In the genomic region with DNA sequence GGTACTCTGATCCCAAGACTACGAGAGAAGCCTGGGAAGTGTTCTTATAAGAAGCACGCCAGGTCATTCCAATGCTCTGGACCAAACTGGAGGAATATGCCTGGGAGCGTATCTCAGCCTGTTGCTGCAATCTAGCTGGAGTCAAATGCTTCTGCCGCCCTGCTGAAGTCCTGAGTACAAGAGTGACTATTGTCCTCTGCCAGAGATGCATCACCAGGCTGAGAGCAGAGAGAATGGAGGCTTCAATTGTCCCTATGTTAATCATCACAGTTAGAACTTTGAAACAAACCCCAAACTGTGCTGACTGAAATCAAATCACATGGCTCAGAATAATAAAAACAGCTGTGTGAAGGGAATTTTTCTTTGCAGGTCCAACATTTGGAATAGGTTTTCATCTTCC, we compare ENCODE assay signal across 24 mouse cellular contexts. TPM values are rescaled to one million over a fixed set of nuclear protein-coding genes. Genes with fewer than 3 reads are reported as not detected.
DNase-seq lines count a peak whose midpoint lies in the region; ATAC-seq and TF ChIP-seq lines count a peak whose summit lies in the region.
"Had no signal": no experiment of that assay in that cellular context is flagged by ENCODE, and none has a peak within 500 bp of the region (broad histone marks: within the 10 kb centered on the region; RNA-seq: fewer than 3 reads in every experiment).

No protein-coding gene starts in this region.

- no peak overlapping the region for H3K9ac ChIP-seq in kidney, embryonic 15.5 days
- H3K9ac ChIP-seq: forebrain, postnatal 0 days; limb, embryonic 13.5 days; liver, embryonic 12.5 days; midbrain, embryonic 13.5 days had no signal

- H3K4me2 ChIP-seq in kidney, embryonic 15.5 days, result no peak overlapping the region
- H3K4me2 ChIP-seq: heart, embryonic 11.5 days; limb, embryonic 13.5 days; liver, embryonic 12.5 days; midbrain, embryonic 13.5 days had no signal

- intact Hi-C loops in gastrocnemius, adult 2 months (cut with DNase I), result no loop called here

- 69% methylated on average over 4 of the region's 4 CpGs for WGBS in kidney, embryonic 15.5 days

- peak overlapping the region; percentile 17 for H3K27ac ChIP-seq in gastrocnemius, adult 2 months
- H3K27ac ChIP-seq in cortical plate, adult 2 months (ENCODE audit: insufficient read depth, low read length), result peak overlapping the region; percentile 96; the same call in 1 of the 2 replicates
- H3K27ac ChIP-seq in kidney, embryonic 15.5 days, result no peak overlapping the region
- H3K27ac ChIP-seq: liver, embryonic 12.5 days; midbrain, embryonic 13.5 days had no signal

- H3K4me3 ChIP-seq in gastrocnemius, adult 2 months, result no peak overlapping the region
- no peak overlapping the region for H3K4me3 ChIP-seq in cortical plate, adult 2 months (ENCODE audit: insufficient read depth, low read length)
- H3K4me3 ChIP-seq in kidney, embryonic 15.5 days (replicated peaks), result no peak overlapping the region
- H3K4me3 ChIP-seq: limb, embryonic 13.5 days; liver, embryonic 12.5 days; midbrain, embryonic 13.5 days had no signal

- peaks cover 3% of the 10 kb centered on the region; the same call in 1 of the 2 replicates for H3K4me1 ChIP-seq in cortical plate, adult 2 months (ENCODE audit: control insufficient read depth, insufficient read depth, low read length)
- no peaks in the 10 kb centered on the region for H3K4me1 ChIP-seq in kidney, embryonic 15.5 days
- H3K4me1 ChIP-seq: limb, embryonic 13.5 days; liver, embryonic 12.5 days; midbrain, embryonic 13.5 days had no signal

- TF ChIP-seq POLR2A in cortical plate, adult 2 months (IDR thresholded peaks at IDR 0.05; ENCODE audit: extremely low read depth, insufficient read depth, low read length), result no peak

- no peaks in the 10 kb centered on the region for H3K9me3 ChIP-seq in kidney, embryonic 15.5 days (replicated peaks)
- H3K9me3 ChIP-seq: G1E; limb, embryonic 13.5 days; liver, embryonic 12.5 days; midbrain, embryonic 13.5 days had no signal

- no peaks in the 10 kb centered on the region for H3K27me3 ChIP-seq in kidney, embryonic 15.5 days
- H3K27me3 ChIP-seq: CH12.LX; limb, embryonic 13.5 days; midbrain, embryonic 13.5 days had no signal

- TF ChIP-seq CTCF in gastrocnemius, adult 2 months (IDR thresholded peaks at IDR 0.05), result no peak
- no peak for TF ChIP-seq CTCF in cortical plate, adult 2 months (IDR thresholded peaks at IDR 0.05; ENCODE audit: extremely low read depth, insufficient read depth, low read length)

- ATAC-seq in kidney, embryonic 15.5 days (replicated peaks; ENCODE audit: low FRiP score), result no peak
- ATAC-seq: activated CD4-positive, CD25-positive, alpha-beta regulatory T cell, adult 4 months; forebrain, postnatal 0 days; liver, embryonic 12.5 days; midbrain, embryonic 13.5 days had no signal

- DNase-seq in gastrocnemius, adult 2 months, result no peak
- DNase-seq in gastrocnemius, adult 18-20 months (ENCODE audit: low spot score), result no peak
- DNase-seq in layer of hippocampus, adult 9-10 months (ENCODE audit: low spot score), result peak; percentile 20
- no peak for DNase-seq in layer of hippocampus, postnatal 25 days (ENCODE audit: extremely low spot score in 1 of 2, low spot score in 1 of 2)
- peak; percentile 53 for DNase-seq in Muller cell, postnatal 12 days (ENCODE audit: inconsistent ontology term)
- DNase-seq: adrenal gland, adult 8-10 months; B cell, adult 2 months; forebrain, postnatal 0 days; heart, adult 11 months; kidney, adult 11 months; kidney, postnatal 4 days; lung, adult 18-20 months; lung, postnatal 10 days; thymus, adult 18-20 months; thymus, postnatal 36 days had no signal

- H3K36me3 ChIP-seq in kidney, embryonic 15.5 days, result no peaks in the 10 kb centered on the region
- H3K36me3 ChIP-seq: G1E; limb, embryonic 13.5 days; liver, embryonic 12.5 days; midbrain, embryonic 13.5 days had no signal

RNA-seq across cellular contexts. Expression of a gene that starts 15.0 kb away (rescaled TPM):
- total RNA-seq in gastrocnemius, adult 2 months (2021), result under 1 TPM; 0.18 to 0.20 TPM
- total RNA-seq in gastrocnemius, adult 18-20 months (2021), result under 1 TPM; 0.07 to 0.12 TPM
- total RNA-seq in layer of hippocampus, postnatal 25 days (2021), result 1 to 10 TPM; 3.1 to 4.0 TPM
- 2.9 and 4.3 TPM in 2 replicates for polyA plus RNA-seq in cortical plate, adult 2 months (2012; rRNA removed)
- 0.08 and 0.18 TPM in 2 replicates for polyA plus RNA-seq in kidney, embryonic 15.5 days (2015; fragmentation: Nextera tagmentation; extraction: Ambion mirVana)

RNA-seq across cellular contexts. Expression of a gene that starts 42.4 kb away (rescaled TPM):
- 10 to 100 TPM; 40.3 to 55.3 TPM for total RNA-seq in gastrocnemius, adult 2 months (2021)
- total RNA-seq in gastrocnemius, adult 18-20 months (2021), result 10 to 100 TPM; 49.1 to 49.3 TPM
- total RNA-seq in layer of hippocampus, postnatal 25 days (2021), result 10 to 100 TPM; 31.9 to 37.5 TPM
- polyA plus RNA-seq in cortical plate, adult 2 months (2012; rRNA removed), result 14.9 and 15.0 TPM in 2 replicates
- 8.1 and 9.1 TPM in 2 replicates for polyA plus RNA-seq in kidney, embryonic 15.5 days (2015; fragmentation: Nextera tagmentation; extraction: Ambion mirVana)

Comparison
In these comparisons a context has a peak if more than half of its experiments do, and no peak if none do; other contexts are left out.
1. DNase-seq: peak in layer of hippocampus, adult 9-10 months (single experiment) and Muller cell, postnatal 12 days (single experiment); none in gastrocnemius, adult 2 months (single experiment), gastrocnemius, adult 18-20 months (single experiment) and layer of hippocampus, postnatal 25 days (0 of 2).